Mouse (Mus musculus) thymus, adult 2 months (tissue): ENCODE results near the gene Cib1. TPM values are rescaled to one million over a fixed set of nuclear protein-coding genes. Genes with fewer than 3 reads are reported as not detected.

Source experiments
- DNase-seq: peaks from one replicate; pipeline ENCODE4 v3.0.0; 2021
- H3K27ac ChIP-seq: fragments of 200-500 bp; 2 replicates; pipeline ENCODE4 v1.5.1; 2012; ENCODE audit warnings: low read length, control low read depth; ENCODE audit not compliant: control insufficient read depth, insufficient read depth
- H3K27me3 ChIP-seq: fragments of 200-500 bp; 2 replicates; pipeline ENCODE4 v1.6.1; 2012; ENCODE audit warnings: mild to moderate bottlenecking, low read length, moderate library complexity, mixed read lengths; ENCODE audit not compliant: control insufficient read depth, insufficient read depth
- H3K36me3 ChIP-seq: fragments of 200-500 bp; 2 replicates; pipeline ENCODE4 v1.6.1; 2012; ENCODE audit warnings: mild to moderate bottlenecking, low read length, moderate library complexity; ENCODE audit not compliant: control insufficient read depth, insufficient read depth
- H3K4me1 ChIP-seq: fragments of 200-500 bp; replicated peaks from 2 replicates; pipeline ENCODE4 v1.6.1; 2012; ENCODE audit warnings: low read length; ENCODE audit not compliant: control insufficient read depth, insufficient read depth
- H3K4me3 ChIP-seq: fragments of 200-500 bp; 2 replicates; pipeline ENCODE4 v1.5.1; 2012; ENCODE audit warnings: mild to moderate bottlenecking, low read length, control low read depth, moderate library complexity; ENCODE audit not compliant: control insufficient read depth, insufficient read depth
- CTCF ChIP-seq: fragments of 200-500 bp; IDR thresholded peaks from 2 replicates; pipeline ENCODE4 v1.5.1; 2012; ENCODE audit warnings: mild to moderate bottlenecking, control low read depth, low read length, moderate library complexity, borderline replicate concordance; ENCODE audit not compliant: control insufficient read depth, poor library complexity, insufficient read depth; ENCODE audit errors: extremely low read depth
- POLR2A ChIP-seq: fragments of 200-500 bp; IDR thresholded peaks from 2 replicates; pipeline ENCODE4 v1.6.1; 2012; ENCODE audit warnings: mild to moderate bottlenecking, low read length, control low read depth, moderate library complexity; ENCODE audit not compliant: control insufficient read depth, poor library complexity, insufficient read depth; ENCODE audit errors: extremely low read depth
- WGBS: fragments of 180-500 bp; shearing (Covaris S2); methylation state at CpG from one replicate; pipeline ENCODE4 v1.1.7; 2018; 5-methylcytosine and 5-hydroxymethylcytosine counted together
- polyA plus RNA-seq: library from polyadenylated mRNA; depleted of rRNA; stranded (reverse); fragments of >200 nt; gene quantifications from 2 replicates; pipeline ENCODE4 v1.2.3, GENCODE M21; 2012

Cib1 gene
- polyA plus RNA-seq, 1 experiment = 192 TPM

- Histone ChIP-seq H3K27ac (no peak overlapping the region), H3K27me3 (no peaks in the 10 kb centered on the region), H3K4me1 (peaks cover 10% of the 10 kb centered on the region), H3K36me3 (peaks cover 15% of the 10 kb centered on the region), H3K4me3 (no peak overlapping the region)
- DNase-seq = no peak
- TF ChIP-seq CTCF (no peak), POLR2A (no peak)
- WGBS = 46% methylated on average over 6 of the region's 6 CpGs
Measured at GRCm38 (mm10) chr7:80230196-80230595, 2.4 kb downstream of the Cib1 start.

- TF ChIP-seq POLR2A = no peak
- no peak for TF ChIP-seq CTCF
- Histone ChIP-seq H3K27me3 (no peaks in the 10 kb centered on the region), H3K36me3 (peaks cover 31% of the 10 kb centered on the region), H3K4me3 (no peak overlapping the region), H3K4me1 (peaks cover 5% of the 10 kb centered on the region; the same call in 1 of the 2 replicates), H3K27ac (no peak overlapping the region)
- 96% methylated on average over 4 of the region's 4 CpGs for WGBS
- DNase-seq = no peak
Measured at GRCm38 (mm10) chr7:80227065-80227464, 5.5 kb downstream of the Cib1 start.

GRCm38 (mm10) chr7:80221179-80221750, 11.3 kb downstream of the Cib1 start:
- Histone ChIP-seq H3K4me1 (no peaks in the 10 kb centered on the region), H3K4me3 (no peak overlapping the region), H3K36me3 (peaks cover 72% of the 10 kb centered on the region), H3K27ac (no peak overlapping the region), H3K27me3 (no peaks in the 10 kb centered on the region)
- no peak for DNase-seq
- 95% methylated on average over 4 of the region's 4 CpGs for WGBS
- TF ChIP-seq POLR2A (no peak), CTCF (no peak)

DNA sequence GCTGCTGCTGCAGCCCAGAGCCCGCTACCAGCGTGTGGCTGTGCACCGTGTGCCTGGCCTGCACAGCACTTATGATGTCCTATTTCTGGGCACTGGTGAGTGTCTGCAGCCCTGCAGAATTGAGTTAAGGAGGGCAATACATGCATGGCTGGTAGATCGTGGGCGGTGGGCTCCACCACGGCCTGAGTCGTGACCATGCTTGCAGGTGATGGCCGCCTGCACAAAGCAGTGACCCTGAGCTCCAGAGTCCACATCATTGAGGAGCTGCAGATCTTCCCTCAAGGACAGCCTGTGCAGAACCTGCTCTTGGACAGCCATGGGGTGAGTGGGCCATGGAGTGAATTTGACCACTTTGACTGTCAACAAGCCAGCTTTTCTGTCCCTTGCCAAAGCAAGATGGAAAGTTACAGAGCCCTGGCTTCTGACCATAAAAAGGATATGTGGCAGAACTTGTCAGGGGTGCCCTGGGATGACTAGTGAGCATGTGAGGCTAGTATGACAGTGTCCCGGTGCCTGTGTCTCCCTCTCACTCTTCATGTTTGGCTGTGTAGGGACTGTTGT, 12.3 kb downstream of the Cib1 start:
- DNase-seq = no peak
- WGBS = 98% methylated on average over 9 of the region's 9 CpGs

DNA sequence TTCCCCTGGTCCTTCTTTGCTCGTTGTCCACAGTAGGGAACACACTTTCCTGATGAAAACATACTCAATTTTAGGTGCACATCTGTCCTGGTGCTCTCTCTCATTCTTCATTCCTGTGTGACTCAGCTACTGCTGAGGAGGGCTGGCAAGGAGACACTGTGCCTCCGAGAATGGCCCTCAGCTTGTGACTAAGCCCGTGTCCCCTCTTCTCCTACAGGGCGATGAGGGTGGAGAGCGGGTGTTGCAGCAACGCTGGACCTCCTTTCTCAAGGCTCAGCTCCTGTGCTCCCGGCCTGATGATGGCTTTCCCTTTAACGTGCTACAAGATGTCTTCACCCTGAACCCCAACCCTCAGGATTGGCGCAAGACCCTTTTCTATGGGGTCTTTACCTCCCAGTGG, 13.9 kb downstream of the Cib1 start:
- no peak for DNase-seq
- 100% methylated on average over 9 of the region's 9 CpGs for WGBS
- Histone ChIP-seq H3K4me3 (no peak overlapping the region), H3K27me3 (no peaks in the 10 kb centered on the region), H3K36me3 (peaks cover 62% of the 10 kb centered on the region), H3K4me1 (no peaks in the 10 kb centered on the region; the same call in 1 of the 2 replicates), H3K27ac (no peak overlapping the region)
- TF ChIP-seq POLR2A = no peak
- TF ChIP-seq CTCF = no peak

More for the DNA sequence above, 12.3 kb downstream of the Cib1 start:
- Histone ChIP-seq H3K4me1 (no peaks in the 10 kb centered on the region; the same call in 1 of the 2 replicates), H3K36me3 (peaks cover 71% of the 10 kb centered on the region), H3K27ac (no peak overlapping the region), H3K27me3 (no peaks in the 10 kb centered on the region), H3K4me3 (no peak overlapping the region)
- TF ChIP-seq POLR2A = no peak
- no peak for TF ChIP-seq CTCF

DNA sequence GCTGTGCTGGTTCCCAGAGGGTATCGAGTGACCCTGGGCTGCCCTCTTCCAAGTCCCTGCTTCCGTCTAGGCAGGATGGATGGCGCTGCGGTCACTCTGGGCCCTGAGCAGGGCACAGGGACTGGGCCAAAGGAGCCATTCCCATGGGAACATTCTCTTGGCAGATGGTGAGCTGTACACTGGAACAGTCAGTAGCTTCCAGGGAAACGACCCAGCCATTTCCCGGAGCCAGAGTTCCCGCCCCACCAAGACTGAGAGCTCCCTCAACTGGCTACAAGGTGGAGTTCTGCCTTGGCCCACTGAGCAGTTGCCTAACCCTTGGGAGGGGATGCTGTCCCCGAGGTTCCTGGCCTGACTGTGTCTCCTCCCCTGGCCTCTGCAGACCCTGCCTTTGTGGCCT, 16.0 kb downstream of the Cib1 start:
- TF ChIP-seq CTCF = no peak
- TF ChIP-seq POLR2A = no peak
- Histone ChIP-seq H3K27me3 (no peaks in the 10 kb centered on the region), H3K36me3 (peaks cover 58% of the 10 kb centered on the region), H3K4me3 (no peak overlapping the region), H3K27ac (no peak overlapping the region), H3K4me1 (peaks cover 6% of the 10 kb centered on the region)
- no peak for DNase-seq
- whole genome bisulfite sequencing = 95% methylated on average over 8 of the region's 8 CpGs

DNA sequence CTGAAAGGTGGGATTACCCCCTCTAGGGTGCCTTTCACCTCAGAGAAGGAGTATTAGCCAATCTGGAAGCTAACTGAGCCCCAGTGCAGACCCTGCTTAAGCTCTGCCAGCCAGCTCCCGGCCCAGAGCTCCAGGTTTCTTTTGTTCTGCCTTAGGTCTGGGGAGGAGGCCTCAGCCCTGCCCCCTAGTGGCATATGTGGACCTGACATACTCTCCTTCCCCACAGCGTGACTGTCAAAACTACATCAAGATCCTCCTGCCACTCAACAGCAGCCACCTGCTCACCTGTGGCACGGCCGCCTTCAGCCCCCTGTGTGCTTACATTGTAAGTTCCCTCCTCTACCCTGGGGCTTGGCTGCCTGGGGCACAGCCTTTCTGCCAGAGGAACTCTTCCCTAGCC, 17.2 kb downstream of the Cib1 start:
- H3K4me1 ChIP-seq = peaks cover 11% of the 10 kb centered on the region
- 22% methylated on average over 4 of the region's 4 CpGs for WGBS
- TF ChIP-seq POLR2A (no peak), CTCF (peak; percentile 88)
- H3K4me3 ChIP-seq = no peak overlapping the region
- peaks cover 48% of the 10 kb centered on the region for H3K36me3 ChIP-seq
- H3K27ac ChIP-seq = no peak overlapping the region
- peak; percentile 86 for DNase-seq
- no peaks in the 10 kb centered on the region for H3K27me3 ChIP-seq
